Mouse (Mus musculus) layer of hippocampus, postnatal 10 days (tissue): ENCODE measurements at regions not wholly inside any gene's neighbourhood (a gene's known extent, or its start where the extent isn't known, plus 50 kb on each side); places are given as distances from the start of the nearest gene placed in this dataset.
A peak's percentile ranks its signal among the peaks of the same experiment; 100 is the strongest.
"Not testable (repeated sequence)": the region's sequence is repeated elsewhere in the genome, so short reads cannot be mapped to it uniquely, and the experiment has no call there.

Source experiments
- DNase-seq, 2 experiments: peaks; one replicate each; pipeline ENCODE4 v3.0.0; 2021; ENCODE audit warnings: low spot score in 2 of 2

- DNase-seq: peak in 1 of 2 experiments; percentile 13
Measured at GRCm38 (mm10) chr12:45597904-45598570, 523.5 kb upstream of the Stxbp6 start.

- no peak for DNase-seq
Measured at GRCm38 (mm10) chr12:45594689-45595088, 520.2 kb upstream of the Stxbp6 start.

GRCm38 (mm10) chr12:45590191-45590590, 515.7 kb upstream of the Stxbp6 start:
- no peak for DNase-seq

- DNase-seq: no peak
Measured at GRCm38 (mm10) chr12:45585763-45586162, 511.3 kb upstream of the Stxbp6 start.

GRCm38 (mm10) chr12:45563325-45564030, 489.0 kb upstream of the Stxbp6 start:
- DNase-seq: no peak

GRCm38 (mm10) chr12:45562637-45563220, 488.2 kb upstream of the Stxbp6 start:
- no peak for DNase-seq

GRCm38 (mm10) chr12:45561889-45562288, 487.4 kb upstream of the Stxbp6 start:
- peak in 1 of 2 experiments; percentile 16 for DNase-seq

- DNase-seq: no peak
Measured at GRCm38 (mm10) chr12:45561362-45561761, 486.9 kb upstream of the Stxbp6 start.

GRCm38 (mm10) chr12:45549906-45550305, 475.4 kb upstream of the Stxbp6 start:
- DNase-seq: not testable (repeated sequence)

- DNase-seq: no peak
Measured at GRCm38 (mm10) chr12:45519554-45519953, 445.0 kb upstream of the Stxbp6 start.

GRCm38 (mm10) chr12:45514459-45514858, 439.9 kb upstream of the Stxbp6 start:
- no peak for DNase-seq

GRCm38 (mm10) chr12:45507400-45507982, 433.0 kb upstream of the Stxbp6 start:
- no peak for DNase-seq

GRCm38 (mm10) chr12:45499834-45500233, 425.3 kb upstream of the Stxbp6 start:
- DNase-seq: no peak

- DNase-seq: no peak
Measured at GRCm38 (mm10) chr12:45498230-45498629, 423.7 kb upstream of the Stxbp6 start.

- no peak for DNase-seq
Measured at GRCm38 (mm10) chr12:45489029-45489428, 414.5 kb upstream of the Stxbp6 start.

- DNase-seq: no peak
Measured at GRCm38 (mm10) chr12:45476881-45477280, 402.4 kb upstream of the Stxbp6 start.

GRCm38 (mm10) chr12:45468093-45468492, 393.6 kb upstream of the Stxbp6 start:
- no peak for DNase-seq

GRCm38 (mm10) chr12:45467058-45467457, 392.5 kb upstream of the Stxbp6 start:
- peak; percentile 49 to 57 for DNase-seq

- peak; percentile 62 to 74 for DNase-seq
Measured at GRCm38 (mm10) chr12:45466066-45466465, 391.6 kb upstream of the Stxbp6 start.

GRCm38 (mm10) chr12:45464952-45465351, 390.4 kb upstream of the Stxbp6 start:
- no peak for DNase-seq

- not testable (repeated sequence) for DNase-seq
Measured at GRCm38 (mm10) chr12:45458746-45459145, 384.2 kb upstream of the Stxbp6 start.
